Mouse (Mus musculus): ENCODE measurements around the gene Degs2. TPM values are rescaled to one million over a fixed set of nuclear protein-coding genes. Genes with fewer than 3 reads are reported as not detected.

The Degs2 gene
- polyA plus RNA-seq, 1 experiment from 2014 or later, result 0.15 TPM

- Histone ChIP-seq H3K27ac (no peak overlapping the region), H3K4me1 (no peaks in the 10 kb centered on the region), H3K36me3 (peaks cover 9% of the 10 kb centered on the region; the same call in 1 of the 2 replicates), H3K4me2 (no peak overlapping the region), H3K4me3 (no peak overlapping the region), H3K27me3 (replicated peaks) (no peaks in the 10 kb centered on the region), H3K9ac (no peak overlapping the region), H3K9me3 (replicated peaks) (no peaks in the 10 kb centered on the region)
- 78% methylated on average over 1 of the region's 1 CpGs for WGBS (ENCODE audit: insufficient replicate concordance)
- ATAC-seq, result no peak
Measured at GRCm38 (mm10) chr12:108646234-108646633, 55.9 kb downstream of the Degs2 start.

- no peak overlapping the region for H3K27ac ChIP-seq
- ATAC-seq, result no peak
- no peak overlapping the region for H3K4me3 ChIP-seq
- no peak overlapping the region for H3K4me2 ChIP-seq
- H3K4me1 ChIP-seq, result peaks cover 9% of the 10 kb centered on the region; the same call in 1 of the 2 replicates
- 68% methylated on average over 3 of the region's 3 CpGs for WGBS (ENCODE audit: insufficient replicate concordance)
- no peaks in the 10 kb centered on the region for H3K9me3 ChIP-seq (replicated peaks)
- no peaks in the 10 kb centered on the region for H3K27me3 ChIP-seq (replicated peaks)
- H3K9ac ChIP-seq, result no peak overlapping the region
- no peaks in the 10 kb centered on the region for H3K36me3 ChIP-seq
Measured at GRCm38 (mm10) chr12:108642019-108642418, 60.1 kb downstream of the Degs2 start.

DNA sequence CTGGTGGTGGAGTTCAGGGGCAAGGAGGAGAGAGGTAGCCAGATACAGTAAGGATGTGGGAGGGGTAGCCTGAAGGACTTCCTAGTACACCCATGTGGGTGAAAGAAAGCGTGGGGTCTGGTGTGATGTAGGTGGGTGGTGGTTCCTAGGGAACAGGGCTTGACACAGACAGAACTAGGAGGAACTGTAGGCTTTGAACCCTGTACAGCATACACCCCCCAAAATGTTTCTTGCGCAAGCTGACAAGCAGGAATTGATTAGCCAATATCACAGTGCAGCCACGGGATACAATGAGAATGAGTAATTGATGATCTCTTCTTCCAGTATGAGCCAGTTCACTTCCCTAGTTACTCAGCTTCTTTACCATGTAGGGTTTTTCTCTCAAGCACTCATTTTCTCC, 63.0 kb downstream of the Degs2 start:
- WGBS (ENCODE audit: insufficient replicate concordance), result 62% methylated on average over 3 of the region's 3 CpGs
- Histone ChIP-seq H3K27ac (no peak overlapping the region), H3K4me3 (no peak overlapping the region), H3K27me3 (replicated peaks) (no peaks in the 10 kb centered on the region), H3K9ac (no peak overlapping the region), H3K4me2 (no peak overlapping the region), H3K4me1 (peaks cover 24% of the 10 kb centered on the region), H3K9me3 (replicated peaks) (no peaks in the 10 kb centered on the region), H3K36me3 (no peaks in the 10 kb centered on the region)
- no peak for ATAC-seq

GRCm38 (mm10) chr12:108637440-108637839, 64.7 kb downstream of the Degs2 start:
- H3K4me3 ChIP-seq, result no peak overlapping the region
- ATAC-seq, result no peak
- WGBS (ENCODE audit: insufficient replicate concordance), result 48% methylated on average over 5 of the region's 5 CpGs
- no peaks in the 10 kb centered on the region for H3K36me3 ChIP-seq
- H3K27me3 ChIP-seq (replicated peaks), result no peaks in the 10 kb centered on the region
- H3K9ac ChIP-seq, result no peak overlapping the region
- H3K4me2 ChIP-seq, result no peak overlapping the region
- no peaks in the 10 kb centered on the region for H3K9me3 ChIP-seq (replicated peaks)
- H3K4me1 ChIP-seq, result peaks cover 35% of the 10 kb centered on the region
- no peak overlapping the region for H3K27ac ChIP-seq

DNA sequence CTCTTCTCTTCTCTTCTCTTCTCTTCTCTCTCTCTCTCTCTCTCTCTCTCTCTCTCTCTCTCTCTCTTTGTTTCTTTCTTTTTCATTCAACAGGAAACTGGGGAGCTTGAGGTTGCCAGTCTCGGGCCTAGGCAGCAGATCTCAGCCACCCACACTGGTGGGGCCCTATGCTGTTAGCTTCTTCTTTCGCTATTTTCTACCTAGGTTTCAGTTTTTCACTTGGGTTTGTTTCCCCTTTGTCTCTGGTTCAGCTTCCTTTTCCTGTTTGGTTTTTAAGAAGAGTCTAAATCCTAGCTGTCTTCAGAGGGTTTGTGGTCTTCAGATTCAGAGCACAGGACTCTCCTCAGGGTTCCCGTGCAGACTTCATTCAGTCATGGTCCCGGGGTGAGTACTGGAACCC, 66.6 kb downstream of the Degs2 start:
- Histone ChIP-seq H3K4me1 (peaks cover 54% of the 10 kb centered on the region), H3K36me3 (no peaks in the 10 kb centered on the region), H3K27me3 (replicated peaks) (no peaks in the 10 kb centered on the region), H3K9ac (no peak overlapping the region), H3K4me2 (no peak overlapping the region), H3K4me3 (no peak overlapping the region), H3K27ac (0 out of 2 replicates have a peak overlapping the region, but pooled peaks have one; percentile 3), H3K9me3 (replicated peaks) (no peaks in the 10 kb centered on the region)
- 37% methylated on average over 4 of the region's 4 CpGs for WGBS (ENCODE audit: insufficient replicate concordance)
- ATAC-seq, result no peak

DNA sequence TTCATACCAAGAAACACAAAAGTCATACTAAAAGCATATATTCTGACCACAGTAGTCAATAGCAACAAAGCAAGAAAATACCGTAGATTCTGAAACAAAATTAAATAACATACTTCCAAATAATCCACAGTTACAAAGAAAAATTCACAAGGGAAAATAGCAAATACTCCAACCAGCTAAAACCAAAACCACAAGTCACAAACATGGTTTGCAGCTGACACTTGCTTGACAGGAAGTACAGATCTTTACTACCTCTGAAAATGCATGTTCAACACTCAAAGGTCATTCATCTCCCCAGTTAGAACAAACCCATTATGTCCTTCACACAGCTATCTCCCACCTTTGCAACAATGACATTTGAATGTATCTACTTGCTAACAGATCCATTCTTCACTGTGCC, 68.1 kb downstream of the Degs2 start:
- Histone ChIP-seq H3K4me3 (no peak overlapping the region), H3K4me2 (no peak overlapping the region), H3K4me1 (peaks cover 67% of the 10 kb centered on the region), H3K9ac (no peak overlapping the region), H3K27me3 (replicated peaks) (no peaks in the 10 kb centered on the region), H3K27ac (no peak overlapping the region), H3K36me3 (no peaks in the 10 kb centered on the region), H3K9me3 (replicated peaks) (no peaks in the 10 kb centered on the region)
- ATAC-seq, result no peak
- 80% methylated on average over 1 of the region's 1 CpGs for WGBS (ENCODE audit: insufficient replicate concordance)

GRCm38 (mm10) chr12:108632501-108632900, 69.6 kb downstream of the Degs2 start:
- Histone ChIP-seq H3K9ac (no peak overlapping the region), H3K4me3 (no peak overlapping the region), H3K36me3 (no peaks in the 10 kb centered on the region), H3K27ac (peak overlapping the region; percentile 62; the same call in 1 of the 2 replicates), H3K9me3 (replicated peaks) (no peaks in the 10 kb centered on the region), H3K27me3 (replicated peaks) (no peaks in the 10 kb centered on the region), H3K4me1 (peaks cover 74% of the 10 kb centered on the region), H3K4me2 (no peak overlapping the region)
- ATAC-seq, result peak; percentile 71

- Histone ChIP-seq H3K9me3 (replicated peaks) (no peaks in the 10 kb centered on the region), H3K4me1 (peaks cover 76% of the 10 kb centered on the region), H3K9ac (no peak overlapping the region), H3K36me3 (no peaks in the 10 kb centered on the region), H3K27me3 (replicated peaks) (no peaks in the 10 kb centered on the region), H3K4me2 (no peak overlapping the region), H3K27ac (peak overlapping the region; percentile 25; the same call in 1 of the 2 replicates), H3K4me3 (no peak overlapping the region)
- 52% methylated on average over 6 of the region's 6 CpGs for WGBS (ENCODE audit: insufficient replicate concordance)
- peak; percentile 43 for ATAC-seq
Measured at GRCm38 (mm10) chr12:108630741-108631688, 71.1 kb downstream of the Degs2 start.

DNA sequence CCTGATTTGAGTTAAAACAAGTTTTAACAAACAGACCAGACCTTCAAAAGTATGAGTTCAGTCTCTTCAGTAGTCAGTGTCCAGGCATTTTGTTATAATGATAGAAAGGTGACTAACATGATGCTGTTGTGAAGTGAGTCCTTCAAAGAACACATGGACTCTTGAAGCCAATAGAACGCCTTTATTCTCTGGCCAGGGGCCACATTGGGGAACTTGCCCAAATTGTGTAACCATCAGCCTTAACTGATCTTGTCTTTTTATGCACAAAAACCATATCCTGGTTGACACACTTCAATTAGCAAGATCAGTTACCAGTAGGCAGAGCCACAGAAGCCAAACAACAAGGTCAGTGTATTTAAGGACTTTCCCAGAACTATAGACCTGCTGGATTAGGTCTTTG, 72.6 kb downstream of the Degs2 start:
- no peak for ATAC-seq
- H3K4me1 ChIP-seq, result peaks cover 65% of the 10 kb centered on the region
- H3K4me3 ChIP-seq, result no peak overlapping the region
- no peak overlapping the region for H3K4me2 ChIP-seq
- WGBS (ENCODE audit: insufficient replicate concordance), result 46% methylated on average over 1 of the region's 1 CpGs
- no peaks in the 10 kb centered on the region for H3K27me3 ChIP-seq (replicated peaks)
- no peaks in the 10 kb centered on the region for H3K36me3 ChIP-seq
- no peaks in the 10 kb centered on the region for H3K9me3 ChIP-seq (replicated peaks)
- H3K27ac ChIP-seq, result no peak overlapping the region
- no peak overlapping the region for H3K9ac ChIP-seq

MicroRNA genes within 50 kb of the gene (microRNA counts, 519-probe panel; counts per million panel counts)
- microRNA mmu-miR-342-3p (4,742 counts per million, percentile 83 among the panel's probes with 10 or more counts), microRNA mmu-miR-342-5p (582 counts per million, percentile 70 among the panel's probes with 10 or more counts)

Small RNA genes lying within 50 kb of the gene (microRNA-seq; reads per million reads assigned to microRNA genes)
- not detected for gene Gm23872
- gene Mir342, result 3,033 reads per million, percentile 85 among the genes with 10 or more reads in this experiment

Other genes starting within 250 kb of the Degs2 start
- gene Evl, start 147.6 kb downstream of the Degs2 start, polyA plus RNA-seq (2016; fragmentation: Nextera tagmentation; extraction: Ambion mirVana), result 12.9 and 14.7 TPM in 2 replicates
- gene Yy1, start 90.7 kb upstream of the Degs2 start, polyA plus RNA-seq (2016; fragmentation: Nextera tagmentation; extraction: Ambion mirVana), result 13.1 and 14.6 TPM in 2 replicates
- 1.6 and 1.8 TPM in 2 replicates for gene Slc25a29, start 133.6 kb upstream of the Degs2 start, polyA plus RNA-seq (2016; fragmentation: Nextera tagmentation; extraction: Ambion mirVana)
- 2.4 and 2.7 TPM in 2 replicates for gene Slc25a47, start 133.7 kb upstream of the Degs2 start, polyA plus RNA-seq (2016; fragmentation: Nextera tagmentation; extraction: Ambion mirVana)
- gene Wdr25, start 191.3 kb upstream of the Degs2 start, polyA plus RNA-seq (2016; fragmentation: Nextera tagmentation; extraction: Ambion mirVana), result 5.2 and 5.3 TPM in 2 replicates
- 58.8 and 61.7 TPM in 2 replicates for gene Wars, start 191.9 kb upstream of the Degs2 start, polyA plus RNA-seq (2016; fragmentation: Nextera tagmentation; extraction: Ambion mirVana)